Mouse (Mus musculus) liver, adult (tissue): ENCODE data around the gene Olfr1394.
A peak's percentile ranks its signal among the peaks of the same experiment; 100 is the strongest.

Experiments used
- GATA4 ChIP-seq: IDR thresholded peaks from 2 replicates; pipeline ENCODE4 v1.6.1; 2014; ENCODE audit warnings: mild to moderate bottlenecking, low read length; ENCODE audit not compliant: insufficient replicate concordance

Gene Olfr1394

GRCm38 (mm10) chr11:49175345-49175744 is 21.2 kb downstream of the Olfr1394 start:
- TF ChIP-seq GATA4 = no peak

DNA sequence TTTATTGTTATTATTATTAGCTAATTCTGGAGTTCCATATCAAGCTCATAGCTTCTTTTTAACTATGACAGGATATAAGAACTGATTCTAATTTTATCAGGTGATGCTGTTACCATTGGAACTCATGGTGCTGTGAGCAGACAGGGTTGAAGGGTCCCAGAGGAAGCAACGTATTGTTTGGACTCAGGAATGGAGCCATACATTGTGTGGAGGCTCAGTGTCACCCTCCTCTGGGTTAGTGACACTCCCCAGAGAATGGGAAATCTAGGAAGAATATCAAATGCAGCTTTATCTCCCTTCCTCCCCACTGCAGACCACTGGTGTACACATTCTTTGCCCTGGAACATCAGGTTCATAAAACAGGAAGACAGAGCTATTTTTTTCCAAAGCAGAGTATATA is 29.0 kb downstream of the Olfr1394 start:
- peak; percentile 12; the same call in 1 of the 2 replicates for TF ChIP-seq GATA4

- TF ChIP-seq GATA4 = no peak
Measured at GRCm38 (mm10) chr11:49186452-49186851, 32.3 kb downstream of the Olfr1394 start.

DNA sequence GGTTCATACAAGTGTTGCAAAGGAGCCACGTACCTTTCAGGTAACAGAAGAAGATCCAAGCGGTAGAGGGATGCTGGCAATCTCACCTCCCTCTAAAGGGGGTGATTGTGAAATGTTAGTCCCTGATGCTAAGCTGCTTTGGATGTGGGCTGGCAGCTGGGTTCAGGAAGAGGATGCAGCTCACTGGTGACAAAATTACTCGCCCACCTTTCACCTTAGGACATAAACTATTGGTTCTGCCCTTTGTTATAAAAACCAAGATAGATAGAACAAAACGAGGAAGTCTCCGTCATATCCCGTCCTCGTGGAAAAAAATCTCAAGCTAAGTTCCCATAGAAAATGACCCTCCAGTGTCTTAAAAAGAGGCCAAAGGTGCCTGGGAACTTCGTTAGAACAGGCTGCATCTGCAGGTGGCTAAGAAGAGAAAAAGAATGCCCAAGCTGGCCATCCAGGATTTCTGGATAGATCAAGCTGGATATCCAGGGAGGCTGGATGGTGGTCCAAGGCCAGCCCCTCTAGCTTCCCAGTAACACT is 32.8 kb downstream of the Olfr1394 start, which contains the start of gene Btnl9:
Gene Btnl9 (minus strand): TSS at position 205 of the 534 bp plus-strand sequence.
- no peak for TF ChIP-seq GATA4

GRCm38 (mm10) chr11:49187701-49188100 is 33.5 kb downstream of the Olfr1394 start:
- TF ChIP-seq GATA4 = no peak

DNA sequence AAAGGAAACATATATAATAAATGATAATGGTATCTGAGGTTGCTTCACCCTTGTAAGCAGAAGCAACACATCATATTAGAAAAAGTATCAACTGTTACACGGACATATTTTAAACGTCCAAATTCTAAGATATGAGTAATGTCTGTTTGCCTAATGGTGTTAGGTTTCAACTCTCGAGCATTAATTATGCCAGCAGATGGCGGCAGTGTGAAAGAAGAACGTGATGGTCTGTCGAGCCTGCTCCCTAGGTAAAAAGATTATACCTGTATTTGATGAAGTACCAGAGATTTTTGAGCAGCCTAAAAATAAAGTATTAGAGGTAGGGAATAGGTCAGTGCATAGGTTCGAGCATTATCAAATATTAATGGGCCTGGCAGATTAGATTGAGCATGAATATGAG is 35.6 kb downstream of the Olfr1394 start:
- no peak for TF ChIP-seq GATA4

DNA sequence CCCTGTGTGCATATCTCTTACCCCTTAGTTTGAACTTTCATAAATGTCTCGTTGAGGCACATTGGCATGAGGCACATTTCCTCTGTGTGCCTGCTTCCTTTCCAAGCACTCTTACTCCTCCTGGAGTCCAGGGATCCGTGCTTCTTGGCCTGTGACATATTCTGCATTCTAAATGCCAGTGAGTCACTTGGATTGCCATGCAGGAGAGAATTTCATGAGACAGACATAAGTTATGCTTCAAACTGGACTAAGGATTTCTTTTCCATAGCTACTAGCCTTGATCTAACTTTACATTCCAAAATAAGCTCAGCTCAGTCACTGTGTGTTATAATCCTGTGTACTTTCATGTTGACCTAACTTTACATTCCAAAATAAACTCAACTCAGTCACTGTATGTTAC is 36.9 kb downstream of the Olfr1394 start:
- TF ChIP-seq GATA4 = no peak

GRCm38 (mm10) chr11:49195819-49196322 is 41.7 kb downstream of the Olfr1394 start:
- peak; percentile 99 for TF ChIP-seq GATA4

DNA sequence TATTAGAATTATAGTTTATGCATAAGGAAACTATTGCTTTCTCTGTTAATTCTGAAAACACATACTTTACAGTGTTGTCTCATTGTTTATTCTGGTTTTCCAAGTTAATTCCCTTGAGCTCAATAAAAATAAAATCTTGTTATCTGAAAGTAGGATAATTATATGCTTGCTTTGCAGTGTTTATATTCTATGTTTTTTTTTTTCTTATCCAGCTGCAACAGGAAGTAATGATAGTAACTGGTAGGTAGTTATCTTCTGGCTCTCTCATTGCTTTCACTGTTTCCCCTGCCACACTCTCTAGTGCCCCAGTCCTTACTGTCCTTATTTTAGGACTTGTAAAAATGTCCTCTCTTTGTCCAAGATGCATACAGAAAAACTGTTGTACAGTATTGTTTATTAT is 46.5 kb downstream of the Olfr1394 start:
- TF ChIP-seq GATA4 = no peak

DNA sequence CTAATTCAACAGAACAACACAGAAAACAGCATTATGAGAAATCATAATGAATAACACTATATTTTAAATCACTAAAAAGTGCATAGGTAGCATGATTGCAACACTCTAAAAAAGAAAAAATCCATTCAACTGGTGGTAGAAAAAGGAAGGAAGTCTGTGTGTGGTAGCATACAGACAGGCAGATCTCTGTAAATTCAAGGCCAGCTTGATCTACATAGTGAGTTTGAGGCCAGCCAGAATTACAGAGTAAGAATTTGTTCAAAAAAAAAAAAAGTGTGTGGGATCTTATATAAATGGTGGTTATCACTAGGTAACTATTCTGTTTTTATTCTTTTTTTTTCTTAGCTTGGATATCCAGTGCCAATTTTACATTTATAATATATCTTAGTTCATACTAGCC is 47.0 kb downstream of the Olfr1394 start:
- no peak for TF ChIP-seq GATA4

DNA sequence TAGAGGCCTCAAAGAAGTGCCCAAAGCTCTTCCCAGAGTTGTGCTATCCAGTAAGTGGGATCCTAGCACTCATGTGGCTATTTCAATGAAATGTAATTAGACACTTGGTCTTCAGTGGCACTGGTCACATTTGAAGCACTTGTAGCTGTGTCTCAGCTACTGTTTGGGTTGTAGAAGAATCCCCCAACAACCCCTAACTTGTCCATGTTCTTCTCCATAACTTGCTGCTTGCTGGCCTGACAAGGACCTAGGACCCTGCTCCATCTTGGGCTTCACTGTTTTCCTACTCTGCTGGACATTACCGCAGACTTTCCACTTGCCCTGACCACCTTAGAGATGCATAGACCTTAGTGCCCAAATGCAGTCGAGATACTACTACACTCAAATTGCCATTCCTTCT is 47.9 kb downstream of the Olfr1394 start:
- TF ChIP-seq GATA4 = no peak

DNA sequence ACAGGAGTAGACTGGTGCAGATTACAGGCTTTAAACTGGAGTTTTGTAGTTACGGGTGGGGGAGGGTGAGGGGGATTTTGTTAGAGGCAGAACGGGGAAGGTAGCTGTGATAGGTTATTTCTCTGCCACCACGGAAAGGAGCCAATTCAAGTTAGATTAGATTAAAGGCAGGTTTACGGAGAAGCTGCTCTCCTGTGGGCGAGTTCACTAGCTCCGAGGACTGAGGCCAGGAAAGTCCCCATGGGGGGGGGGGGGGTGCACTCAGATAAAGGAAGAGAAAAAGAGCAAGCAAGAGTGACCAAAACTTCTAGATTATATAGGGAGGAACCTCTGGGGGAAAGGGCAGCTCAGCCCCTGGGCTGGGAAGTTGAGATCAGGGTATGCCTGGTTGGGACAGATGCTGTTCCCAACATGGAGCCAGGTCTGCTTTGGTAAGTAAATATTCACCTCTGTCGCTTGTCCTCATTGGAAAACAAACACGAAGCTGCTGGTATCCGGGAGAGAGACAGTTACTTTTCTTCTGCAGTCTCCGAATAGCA is 48.4 kb downstream of the Olfr1394 start:
- peak; percentile 44; the same call in 1 of the 2 replicates for TF ChIP-seq GATA4

DNA sequence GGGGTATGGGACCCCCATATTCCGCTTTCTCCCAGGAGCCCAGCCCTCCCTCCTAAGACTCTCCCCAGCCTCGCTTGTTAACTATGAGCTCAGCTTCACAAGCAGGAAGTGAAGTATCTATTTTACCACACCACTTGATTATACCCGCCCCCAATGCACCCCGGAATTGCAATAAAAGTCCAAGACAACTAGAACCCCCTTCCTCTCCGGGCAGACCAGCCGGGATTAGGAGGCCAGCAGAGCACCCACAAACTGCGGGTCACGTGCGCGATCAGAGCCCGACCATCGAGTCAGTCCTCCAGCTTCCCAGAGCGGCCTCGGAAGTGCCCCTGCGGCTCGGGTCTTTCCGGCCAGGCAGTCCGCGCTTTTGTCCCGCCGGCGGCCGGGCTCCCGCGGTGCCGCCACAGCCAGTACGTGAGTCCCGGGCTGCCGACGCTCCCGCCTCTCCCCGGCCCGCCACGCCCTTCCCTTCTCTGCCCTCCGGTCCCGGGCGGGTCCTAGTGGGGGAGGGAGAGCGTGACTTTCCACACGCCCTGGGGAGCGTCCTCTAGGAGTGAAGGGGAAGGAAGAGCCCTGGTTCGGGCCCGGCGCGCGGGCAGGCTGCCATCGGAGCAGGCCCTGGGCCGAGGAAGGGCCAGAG is 49.1 kb downstream of the Olfr1394 start, which contains the start of gene Zfp62:
Gene Zfp62 (plus strand): TSS at position 164 of the 640 bp plus-strand sequence.
- TF ChIP-seq GATA4 = 0 out of 2 replicates have a peak, but pooled peaks have one; percentile 48

GRCm38 (mm10) chr11:49203771-49204497 is 49.8 kb downstream of the Olfr1394 start:
- TF ChIP-seq GATA4 = 0 out of 2 replicates have a peak, but pooled peaks have one; percentile 28

DNA sequence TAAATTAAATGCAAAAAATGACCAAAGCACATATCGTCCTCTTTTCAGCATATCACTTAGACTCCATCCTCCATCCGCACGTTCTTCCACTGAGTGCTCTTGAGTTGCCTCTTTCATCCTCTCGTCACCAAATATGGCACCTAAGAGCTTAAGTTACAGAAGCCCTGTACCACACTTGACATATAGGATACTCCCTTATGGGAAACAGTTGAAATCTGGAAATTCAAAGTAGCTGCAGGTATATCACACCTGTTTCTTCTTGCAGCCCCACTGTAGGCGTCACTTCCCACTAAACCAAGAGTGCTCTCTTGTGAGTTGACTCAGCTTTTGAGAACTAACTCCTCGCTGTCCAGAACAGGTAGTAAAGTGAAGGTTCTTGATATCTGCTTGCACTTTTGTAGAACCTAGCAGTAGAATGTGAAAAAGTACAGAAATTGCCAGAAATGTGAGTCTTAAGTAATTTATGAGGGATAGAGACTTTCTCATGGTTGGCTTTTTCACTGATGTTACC is 51.0 kb downstream of the Olfr1394 start:
- no peak for TF ChIP-seq GATA4

- TF ChIP-seq GATA4 = no peak
Measured at GRCm38 (mm10) chr11:49207495-49207894, 53.3 kb downstream of the Olfr1394 start.
